Mouse (Mus musculus): ENCODE results near the gene Afdn. TPM values are rescaled to one million over a fixed set of nuclear protein-coding genes. Genes with fewer than 3 reads are reported as not detected.
A peak's percentile ranks its signal among the peaks of the same experiment; 100 is the strongest.

Afdn gene
- polyA plus RNA-seq, 1 experiment from 2014 or later: 54.6 TPM

- H3K4me2 ChIP-seq: no peak overlapping the region
- H3K27me3 ChIP-seq (replicated peaks): no peaks in the 10 kb centered on the region
- H3K36me3 ChIP-seq: peaks cover 53% of the 10 kb centered on the region
- no peak overlapping the region for H3K9ac ChIP-seq
- no peaks in the 10 kb centered on the region for H3K4me1 ChIP-seq
- ATAC-seq (ENCODE audit: extremely low read depth, insufficient number of reproducible peaks, low FRiP score, low TSS enrichment): no peak
- no peak overlapping the region for H3K27ac ChIP-seq (replicated peaks)
- no peak overlapping the region for H3K4me3 ChIP-seq
- 0 out of 2 replicates have a peak, but pooled peaks cover 3% of the 10 kb centered on the region for H3K9me3 ChIP-seq
Observed at GRCm38 (mm10) chr17:13877460-13877859, 117.1 kb downstream of the Afdn start.

GRCm38 (mm10) chr17:13879731-13880130, 119.4 kb downstream of the Afdn start:
- peaks cover 55% of the 10 kb centered on the region for H3K36me3 ChIP-seq
- no peak for ATAC-seq (ENCODE audit: extremely low read depth, insufficient number of reproducible peaks, low FRiP score, low TSS enrichment)
- WGBS: 42% methylated on average over 1 of the region's 1 CpGs

GRCm38 (mm10) chr17:13883540-13883939, 123.2 kb downstream of the Afdn start:
- Histone ChIP-seq H3K36me3 (peaks cover 73% of the 10 kb centered on the region), H3K9ac (no peak overlapping the region), H3K4me1 (no peaks in the 10 kb centered on the region), H3K9me3 (no peaks in the 10 kb centered on the region), H3K27ac (replicated peaks) (no peak overlapping the region), H3K27me3 (replicated peaks) (no peaks in the 10 kb centered on the region), H3K4me3 (no peak overlapping the region), H3K4me2 (no peak overlapping the region)
- no peak for ATAC-seq (ENCODE audit: extremely low read depth, insufficient number of reproducible peaks, low FRiP score, low TSS enrichment)
- 54% methylated on average over 5 of the region's 5 CpGs for whole genome bisulfite sequencing

More at GRCm38 (mm10) chr17:13879731-13880130, 119.4 kb downstream of the Afdn start:
- Histone ChIP-seq H3K27ac (replicated peaks) (no peak overlapping the region), H3K9me3 (no peaks in the 10 kb centered on the region), H3K4me1 (no peaks in the 10 kb centered on the region), H3K4me3 (no peak overlapping the region), H3K9ac (no peak overlapping the region), H3K4me2 (no peak overlapping the region), H3K27me3 (replicated peaks) (no peaks in the 10 kb centered on the region)

- Histone ChIP-seq H3K4me3 (no peak overlapping the region), H3K9ac (no peak overlapping the region), H3K4me1 (no peaks in the 10 kb centered on the region), H3K9me3 (no peaks in the 10 kb centered on the region), H3K27ac (replicated peaks) (no peak overlapping the region), H3K27me3 (replicated peaks) (no peaks in the 10 kb centered on the region), H3K36me3 (peaks cover 45% of the 10 kb centered on the region), H3K4me2 (no peak overlapping the region)
- ATAC-seq (ENCODE audit: extremely low read depth, insufficient number of reproducible peaks, low FRiP score, low TSS enrichment): no peak
- 63% methylated on average over 7 of the region's 7 CpGs for WGBS
Observed at GRCm38 (mm10) chr17:13889818-13890434, 129.6 kb downstream of the Afdn start.

DNA sequence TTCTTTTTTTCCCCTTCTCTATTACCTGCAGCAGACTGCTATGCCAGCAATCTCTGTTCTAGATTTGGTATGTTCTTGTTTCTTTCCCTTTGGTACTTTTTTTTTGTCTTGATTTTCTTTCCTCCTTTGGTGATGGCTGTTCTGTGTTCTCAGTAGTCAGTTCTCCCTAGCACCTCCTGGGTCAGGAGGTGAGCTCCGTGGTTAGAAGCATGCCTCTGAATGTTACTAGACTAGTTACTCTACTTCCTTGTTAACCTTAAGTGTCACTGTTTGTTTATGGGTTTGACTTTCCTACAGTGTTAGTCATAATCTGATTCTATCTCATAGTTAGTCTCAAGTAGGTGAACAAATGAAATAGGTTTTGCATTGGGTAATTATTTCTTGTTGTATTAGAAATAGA, 130.6 kb downstream of the Afdn start:
- WGBS: 73% methylated on average over 1 of the region's 1 CpGs
- Histone ChIP-seq H3K9me3 (no peaks in the 10 kb centered on the region), H3K27me3 (replicated peaks) (no peaks in the 10 kb centered on the region), H3K4me1 (no peaks in the 10 kb centered on the region), H3K4me3 (no peak overlapping the region), H3K9ac (no peak overlapping the region), H3K36me3 (peaks cover 43% of the 10 kb centered on the region), H3K4me2 (no peak overlapping the region), H3K27ac (replicated peaks) (no peak overlapping the region)
- no peak for ATAC-seq (ENCODE audit: extremely low read depth, insufficient number of reproducible peaks, low FRiP score, low TSS enrichment)

DNA sequence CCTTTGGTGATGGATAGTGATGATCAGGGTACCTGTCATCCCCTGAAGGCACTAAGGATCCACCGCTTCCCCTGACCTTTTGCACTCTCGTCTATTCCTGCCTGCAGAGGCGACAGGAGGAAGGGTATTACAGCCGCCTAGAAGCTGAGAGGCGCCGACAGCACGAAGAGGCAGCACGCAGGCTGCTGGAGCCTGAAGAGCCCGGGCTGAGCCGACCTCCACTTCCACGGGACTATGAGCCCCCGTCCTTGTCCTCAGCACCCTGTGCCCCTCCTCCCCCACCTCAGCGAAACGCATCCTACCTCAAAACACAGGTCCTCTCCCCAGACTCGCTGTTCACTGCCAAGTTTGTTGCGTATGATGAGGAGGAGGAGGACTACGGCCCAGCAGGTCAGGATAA, 138.5 kb downstream of the Afdn start:
- Histone ChIP-seq H3K4me2 (no peak overlapping the region), H3K9me3 (no peaks in the 10 kb centered on the region), H3K27me3 (replicated peaks) (no peaks in the 10 kb centered on the region), H3K4me1 (peaks cover 4% of the 10 kb centered on the region), H3K27ac (replicated peaks) (no peak overlapping the region), H3K36me3 (peaks cover 71% of the 10 kb centered on the region), H3K4me3 (no peak overlapping the region), H3K9ac (no peak overlapping the region)
- 54% methylated on average over 17 of the region's 17 CpGs for WGBS
- ATAC-seq (ENCODE audit: extremely low read depth, insufficient number of reproducible peaks, low FRiP score, low TSS enrichment): no peak

- H3K9ac ChIP-seq: no peak overlapping the region
- H3K4me1 ChIP-seq: peaks cover 4% of the 10 kb centered on the region
- 74% methylated on average over 7 of the region's 7 CpGs for WGBS
- no peaks in the 10 kb centered on the region for H3K9me3 ChIP-seq
- no peak overlapping the region for H3K4me2 ChIP-seq
- H3K4me3 ChIP-seq: no peak overlapping the region
- no peak for ATAC-seq (ENCODE audit: extremely low read depth, insufficient number of reproducible peaks, low FRiP score, low TSS enrichment)
- peaks cover 75% of the 10 kb centered on the region for H3K36me3 ChIP-seq
- no peak overlapping the region for H3K27ac ChIP-seq (replicated peaks)
- H3K27me3 ChIP-seq (replicated peaks): no peaks in the 10 kb centered on the region
Observed at GRCm38 (mm10) chr17:13899241-13899640, 138.9 kb downstream of the Afdn start.

GRCm38 (mm10) chr17:13903793-13904192, 143.5 kb downstream of the Afdn start:
- H3K9me3 ChIP-seq: no peaks in the 10 kb centered on the region
- H3K9ac ChIP-seq: no peak overlapping the region
- H3K4me2 ChIP-seq: no peak overlapping the region
- ATAC-seq (ENCODE audit: extremely low read depth, insufficient number of reproducible peaks, low FRiP score, low TSS enrichment): no peak
- no peaks in the 10 kb centered on the region for H3K27me3 ChIP-seq (replicated peaks)
- H3K36me3 ChIP-seq: peaks cover 72% of the 10 kb centered on the region
- no peak overlapping the region for H3K4me3 ChIP-seq
- 0 out of 2 replicates have a peak, but pooled peaks cover 5% of the 10 kb centered on the region for H3K4me1 ChIP-seq
- 82% methylated on average over 8 of the region's 8 CpGs for WGBS
- no peak overlapping the region for H3K27ac ChIP-seq (replicated peaks)

DNA sequence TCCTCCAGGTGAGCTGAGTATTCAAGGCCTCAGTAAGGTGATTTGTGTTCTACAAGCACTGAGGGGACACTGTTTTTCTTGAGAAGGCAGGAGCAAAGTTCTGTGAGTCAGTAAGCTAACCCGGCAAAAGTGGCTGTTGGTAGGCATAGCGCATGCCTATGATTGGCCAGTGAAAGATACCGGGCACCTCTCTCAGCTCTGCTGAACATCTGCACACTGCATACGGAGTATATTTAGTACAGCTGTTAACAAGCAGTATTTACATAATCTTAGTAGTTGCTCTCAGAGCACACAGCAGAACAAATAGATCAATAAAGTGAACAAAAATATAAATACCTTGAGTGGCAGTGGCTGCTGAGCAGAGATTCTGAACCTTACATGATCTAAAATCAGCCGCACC, 146.7 kb downstream of the Afdn start:
- Histone ChIP-seq H3K4me3 (no peak overlapping the region), H3K9me3 (no peaks in the 10 kb centered on the region), H3K27me3 (replicated peaks) (no peaks in the 10 kb centered on the region), H3K4me2 (no peak overlapping the region), H3K9ac (no peak overlapping the region), H3K27ac (replicated peaks) (no peak overlapping the region), H3K4me1 (0 out of 2 replicates have a peak, but pooled peaks cover 5% of the 10 kb centered on the region), H3K36me3 (peaks cover 47% of the 10 kb centered on the region)
- WGBS: 68% methylated on average over 5 of the region's 5 CpGs
- no peak for ATAC-seq (ENCODE audit: extremely low read depth, insufficient number of reproducible peaks, low FRiP score, low TSS enrichment)

GRCm38 (mm10) chr17:13907681-13908080, 147.3 kb downstream of the Afdn start:
- no peak for ATAC-seq (ENCODE audit: extremely low read depth, insufficient number of reproducible peaks, low FRiP score, low TSS enrichment)
- 0 out of 2 replicates have a peak, but pooled peaks cover 5% of the 10 kb centered on the region for H3K4me1 ChIP-seq
- no peaks in the 10 kb centered on the region for H3K9me3 ChIP-seq
- no peak overlapping the region for H3K4me3 ChIP-seq
- H3K27ac ChIP-seq (replicated peaks): no peak overlapping the region
- peaks cover 43% of the 10 kb centered on the region for H3K36me3 ChIP-seq
- no peak overlapping the region for H3K9ac ChIP-seq
- no peak overlapping the region for H3K4me2 ChIP-seq
- 81% methylated on average over 1 of the region's 1 CpGs for WGBS
- H3K27me3 ChIP-seq (replicated peaks): no peaks in the 10 kb centered on the region

GRCm38 (mm10) chr17:13913951-13914350, 153.6 kb downstream of the Afdn start:
- no peaks in the 10 kb centered on the region for H3K9me3 ChIP-seq
- ATAC-seq (ENCODE audit: extremely low read depth, insufficient number of reproducible peaks, low FRiP score, low TSS enrichment): no peak
- H3K4me2 ChIP-seq: no peak overlapping the region
- H3K4me1 ChIP-seq: peaks cover 4% of the 10 kb centered on the region; the same call in 1 of the 2 replicates
- no peak overlapping the region for H3K9ac ChIP-seq
- H3K27me3 ChIP-seq (replicated peaks): no peaks in the 10 kb centered on the region
- no peaks in the 10 kb centered on the region; the same call in 1 of the 2 replicates for H3K36me3 ChIP-seq
- peak overlapping the region; percentile 37; the same call in 1 of the 2 replicates for H3K27ac ChIP-seq (replicated peaks)
- WGBS: 55% methylated on average over 4 of the region's 4 CpGs
- H3K4me3 ChIP-seq: no peak overlapping the region

GRCm38 (mm10) chr17:13914531-13914930, 154.2 kb downstream of the Afdn start:
- no peak overlapping the region for H3K4me3 ChIP-seq
- H3K4me2 ChIP-seq: no peak overlapping the region
- no peaks in the 10 kb centered on the region for H3K9me3 ChIP-seq
- H3K27me3 ChIP-seq (replicated peaks): no peaks in the 10 kb centered on the region
- H3K36me3 ChIP-seq: no peaks in the 10 kb centered on the region; the same call in 1 of the 2 replicates
- ATAC-seq (ENCODE audit: extremely low read depth, insufficient number of reproducible peaks, low FRiP score, low TSS enrichment): no peak
- WGBS: 72% methylated on average over 4 of the region's 4 CpGs
- peaks cover 4% of the 10 kb centered on the region; the same call in 1 of the 2 replicates for H3K4me1 ChIP-seq
- 0 out of 2 replicates have a peak overlapping the region, but pooled peaks have one; percentile 41 for H3K27ac ChIP-seq (replicated peaks)
- H3K9ac ChIP-seq: no peak overlapping the region

All from heart, embryonic 13.5 days (tissue).